Mouse (Mus musculus) midbrain, embryonic 13.5 days (tissue): ENCODE measurements at regions not wholly inside any gene's neighbourhood (a gene's known extent, or its start where the extent isn't known, plus 50 kb on each side); places are given as distances from the start of the nearest gene placed in this dataset.
A peak's percentile ranks its signal among the peaks of the same experiment; 100 is the strongest.
"Not testable (repeated sequence)": the region's sequence is repeated elsewhere in the genome, so short reads cannot be mapped to it uniquely, and the experiment has no call there.

Experiments used
- ATAC-seq: fragments of 200-750 bp; cut with Nextera tagmentation; 2 replicates; pipeline ENCODE4 v1.8.0; 2017; ENCODE audit warnings: mild to moderate bottlenecking, moderate TSS enrichment, moderate library complexity
- H3K27ac ChIP-seq: fragments of 300-500 bp; sonication (generic); 2 replicates; pipeline ENCODE4 v1.5.1; 2015; ENCODE audit warnings: inconsistent platforms, mild to moderate bottlenecking, moderate library complexity
- H3K27me3 ChIP-seq: fragments of 300-500 bp; sonication (generic); 2 replicates; pipeline ENCODE4 v1.6.1; 2015; ENCODE audit warnings: mild to moderate bottlenecking, inconsistent platforms
- H3K36me3 ChIP-seq: fragments of 300-500 bp; sonication (generic); 2 replicates; pipeline ENCODE4 v1.6.1; 2015; ENCODE audit warnings: mild to moderate bottlenecking, inconsistent platforms
- H3K4me1 ChIP-seq: fragments of 300-500 bp; sonication (generic); replicated peaks from 2 replicates; pipeline ENCODE4 v1.6.1; 2015; ENCODE audit warnings: inconsistent platforms
- H3K4me2 ChIP-seq: fragments of 300-500 bp; sonication (generic); replicated peaks from 2 replicates; pipeline ENCODE4 v1.6.1; 2015; ENCODE audit warnings: moderate library complexity, mild to moderate bottlenecking, inconsistent platforms
- H3K4me3 ChIP-seq: fragments of 300-500 bp; sonication (generic); replicated peaks from 2 replicates; pipeline ENCODE4 v1.5.1; 2015; ENCODE audit warnings: mild to moderate bottlenecking, inconsistent platforms
- H3K9ac ChIP-seq: fragments of 300-500 bp; sonication (generic); replicated peaks from 2 replicates; pipeline ENCODE4 v1.6.1; 2015; ENCODE audit warnings: mild to moderate bottlenecking, inconsistent platforms
- H3K9me3 ChIP-seq: fragments of 300-500 bp; sonication (generic); 2 replicates; pipeline ENCODE4 v1.6.1; 2016; ENCODE audit warnings: mild to moderate bottlenecking, inconsistent platforms
- WGBS: fragments of 180-500 bp; shearing (Covaris S2); methylation state at CpG from one replicate; pipeline ENCODE4 v1.1.7; 2015; 5-methylcytosine and 5-hydroxymethylcytosine counted together

DNA sequence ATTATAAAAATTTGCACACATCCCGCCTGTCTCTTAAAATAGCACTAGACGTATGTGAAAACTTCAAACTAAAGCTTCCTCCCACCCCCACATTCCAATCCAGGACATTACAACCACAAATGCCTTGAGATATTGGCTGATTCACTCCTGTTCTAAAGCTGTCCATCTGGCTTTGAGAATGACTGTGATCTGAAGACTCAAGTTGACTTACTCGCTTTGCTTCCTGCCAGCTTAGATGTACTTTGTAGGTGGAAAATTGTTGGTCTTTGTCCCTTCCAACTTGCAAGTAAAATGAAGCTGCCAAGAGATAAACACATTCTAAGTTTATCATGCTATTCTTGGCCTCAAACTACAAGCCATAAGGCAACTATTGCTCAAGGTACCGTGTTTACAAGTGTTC lies 779.7 kb downstream of the Cetn3 start:
- Histone ChIP-seq H3K27ac (no peak overlapping the region), H3K4me1 (no peaks in the 10 kb centered on the region), H3K27me3 (no peaks in the 10 kb centered on the region), H3K4me3 (no peak overlapping the region), H3K9me3 (no peaks in the 10 kb centered on the region), H3K36me3 (no peaks in the 10 kb centered on the region), H3K9ac (no peak overlapping the region), H3K4me2 (no peak overlapping the region)
- WGBS = 92% methylated on average over 4 of the region's 4 CpGs
- ATAC-seq = no peak

DNA sequence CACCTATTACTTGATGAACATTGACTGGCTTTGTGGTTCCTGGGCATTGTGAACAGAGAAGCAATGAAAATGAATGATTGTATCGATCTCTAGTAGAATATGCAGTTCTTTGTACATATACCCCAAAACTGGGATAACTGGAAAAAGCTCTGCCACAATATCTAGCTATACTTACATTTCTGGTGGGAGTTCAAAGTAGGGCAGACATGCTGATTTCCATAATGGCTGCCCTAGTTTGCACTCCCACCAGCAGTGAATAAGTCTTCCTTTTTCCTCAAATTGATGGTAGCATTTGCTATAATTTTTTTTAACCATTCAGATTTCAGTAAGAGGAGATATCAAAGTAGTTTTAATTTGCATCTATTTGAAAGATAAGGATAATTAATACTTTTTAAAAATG lies 788.0 kb downstream of the Cetn3 start:
- no peak overlapping the region for H3K4me3 ChIP-seq
- H3K9ac ChIP-seq = no peak overlapping the region
- H3K4me1 ChIP-seq = no peaks in the 10 kb centered on the region
- H3K27ac ChIP-seq = no peak overlapping the region
- H3K27me3 ChIP-seq = no peaks in the 10 kb centered on the region
- H3K9me3 ChIP-seq = no peaks in the 10 kb centered on the region
- 96% methylated on average over 1 of the region's 1 CpGs for WGBS
- no peaks in the 10 kb centered on the region for H3K36me3 ChIP-seq
- H3K4me2 ChIP-seq = no peak overlapping the region
- no peak for ATAC-seq

DNA sequence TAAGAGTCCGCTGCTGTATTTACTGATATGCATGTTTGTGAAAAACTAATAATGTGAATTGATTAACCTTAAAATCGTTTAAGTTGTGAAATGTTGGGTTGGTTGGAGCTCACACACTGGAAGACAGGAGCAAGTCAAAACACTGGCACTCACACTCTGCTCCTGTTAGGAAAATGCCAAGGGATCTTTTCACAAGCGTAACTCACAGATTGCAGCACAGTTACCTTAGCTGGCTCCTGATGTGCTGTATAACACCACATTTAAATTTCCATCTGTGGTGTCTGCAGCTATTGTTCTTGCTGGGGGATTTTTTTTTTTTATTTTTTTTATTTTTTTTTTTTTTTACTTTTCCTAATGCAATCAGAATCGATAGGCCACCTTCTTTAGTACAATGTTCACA lies 795.1 kb downstream of the Cetn3 start:
- H3K4me2 ChIP-seq = no peak overlapping the region
- H3K4me1 ChIP-seq = no peaks in the 10 kb centered on the region
- no peak overlapping the region for H3K4me3 ChIP-seq
- H3K27ac ChIP-seq = no peak overlapping the region
- 86% methylated on average over 4 of the region's 4 CpGs for WGBS
- no peaks in the 10 kb centered on the region for H3K27me3 ChIP-seq
- ATAC-seq = no peak
- H3K36me3 ChIP-seq = no peaks in the 10 kb centered on the region
- no peaks in the 10 kb centered on the region for H3K9me3 ChIP-seq
- no peak overlapping the region for H3K9ac ChIP-seq

DNA sequence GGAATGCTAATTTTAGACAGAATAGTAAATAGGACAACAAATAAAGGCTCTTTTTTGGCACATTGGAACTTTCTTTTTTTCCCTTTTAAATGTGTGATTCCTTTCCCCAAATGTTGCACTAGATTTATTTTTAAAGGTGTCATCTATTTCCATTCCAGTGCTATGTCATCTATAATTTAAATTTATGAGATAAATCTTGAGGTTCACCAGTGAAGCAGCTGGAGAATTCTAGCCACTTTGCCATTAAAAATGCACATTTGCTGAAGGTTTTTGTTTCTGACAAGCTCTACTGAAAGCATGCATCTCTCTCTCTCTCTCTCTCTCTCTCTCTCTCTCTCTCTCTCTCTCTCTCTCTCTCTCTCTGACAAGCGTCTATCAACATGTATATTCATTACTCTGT lies 803.5 kb downstream of the Cetn3 start:
- Histone ChIP-seq H3K36me3 (no peaks in the 10 kb centered on the region), H3K9me3 (no peaks in the 10 kb centered on the region), H3K27ac (no peak overlapping the region), H3K4me1 (no peaks in the 10 kb centered on the region), H3K4me3 (no peak overlapping the region), H3K4me2 (no peak overlapping the region), H3K9ac (no peak overlapping the region), H3K27me3 (no peaks in the 10 kb centered on the region)
- 73% methylated on average over 1 of the region's 1 CpGs for WGBS
- ATAC-seq = no peak

DNA sequence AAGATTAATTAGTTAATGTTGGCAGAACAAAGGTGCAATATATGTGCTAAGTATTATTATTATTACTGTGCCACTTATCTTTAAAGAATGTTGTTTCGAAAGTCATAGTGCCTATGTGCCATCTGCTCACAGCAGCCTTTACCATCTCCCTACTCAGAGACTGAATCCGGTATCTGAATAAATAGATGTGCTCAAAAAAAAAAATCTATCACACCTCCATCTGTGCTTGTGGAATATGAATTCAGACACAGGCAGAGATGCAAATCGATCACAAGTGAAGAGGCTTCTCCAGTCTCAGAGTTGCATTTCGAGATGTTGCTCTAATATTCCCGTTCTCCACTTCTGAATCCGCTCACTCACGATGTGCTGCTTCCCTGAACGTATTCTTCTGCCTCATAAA lies 811.0 kb downstream of the Cetn3 start:
- no peak overlapping the region for H3K9ac ChIP-seq
- H3K27me3 ChIP-seq = no peaks in the 10 kb centered on the region
- ATAC-seq = no peak
- H3K4me1 ChIP-seq = no peaks in the 10 kb centered on the region
- H3K4me3 ChIP-seq = no peak overlapping the region
- H3K9me3 ChIP-seq = no peaks in the 10 kb centered on the region
- H3K27ac ChIP-seq = no peak overlapping the region
- H3K4me2 ChIP-seq = no peak overlapping the region
- no peaks in the 10 kb centered on the region for H3K36me3 ChIP-seq
- 87% methylated on average over 8 of the region's 8 CpGs for WGBS

DNA sequence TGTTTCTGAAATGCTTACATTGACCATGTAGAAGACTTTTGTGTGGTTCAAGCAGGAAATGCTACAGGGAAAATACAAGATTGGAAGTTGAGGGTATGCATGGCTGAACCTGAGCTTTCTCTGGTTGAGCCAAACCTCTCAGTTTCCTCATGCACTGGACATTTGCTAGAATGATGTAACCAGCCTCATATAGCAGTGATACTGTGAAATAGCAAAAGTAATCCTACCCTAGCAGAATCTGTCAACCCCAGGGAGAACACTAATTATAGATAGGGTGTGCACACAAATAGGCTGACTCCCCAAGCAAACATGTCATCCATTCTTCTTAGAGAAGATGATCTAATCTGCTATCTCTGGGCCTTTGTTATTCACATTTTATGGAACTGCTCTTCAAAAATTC lies 812.7 kb downstream of the Cetn3 start:
- Histone ChIP-seq H3K4me3 (no peak overlapping the region), H3K27me3 (no peaks in the 10 kb centered on the region), H3K4me1 (no peaks in the 10 kb centered on the region), H3K27ac (no peak overlapping the region), H3K4me2 (no peak overlapping the region), H3K9ac (no peak overlapping the region), H3K36me3 (no peaks in the 10 kb centered on the region), H3K9me3 (no peaks in the 10 kb centered on the region)
- ATAC-seq = no peak

DNA sequence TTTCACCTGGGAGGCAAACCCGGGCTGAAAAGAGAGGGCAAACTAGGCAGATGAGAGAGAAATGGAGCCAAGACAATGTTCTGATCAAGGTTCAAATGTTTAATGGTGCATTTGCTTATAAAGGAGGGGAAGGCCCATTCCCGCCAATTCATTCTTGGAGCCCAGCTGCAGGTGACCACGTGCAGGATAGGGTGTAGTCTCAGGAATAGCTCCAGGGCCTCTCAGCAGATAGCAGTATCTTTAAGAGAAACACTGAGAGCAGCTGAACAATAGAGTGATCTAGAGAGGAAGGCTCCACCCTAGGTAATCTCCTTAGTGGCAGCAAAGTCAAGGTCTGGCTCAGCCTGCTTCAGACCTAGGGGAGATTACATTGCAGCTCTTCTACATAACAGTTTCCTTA lies 823.0 kb downstream of the Cetn3 start:
- H3K9ac ChIP-seq, H3K4me2 ChIP-seq, ATAC-seq, H3K4me1 ChIP-seq, H3K4me3 ChIP-seq, H3K9me3 ChIP-seq, H3K36me3 ChIP-seq, H3K27me3 ChIP-seq, H3K27ac ChIP-seq: not testable (repeated sequence)
- WGBS = 64% methylated on average over 3 of the region's 3 CpGs

DNA sequence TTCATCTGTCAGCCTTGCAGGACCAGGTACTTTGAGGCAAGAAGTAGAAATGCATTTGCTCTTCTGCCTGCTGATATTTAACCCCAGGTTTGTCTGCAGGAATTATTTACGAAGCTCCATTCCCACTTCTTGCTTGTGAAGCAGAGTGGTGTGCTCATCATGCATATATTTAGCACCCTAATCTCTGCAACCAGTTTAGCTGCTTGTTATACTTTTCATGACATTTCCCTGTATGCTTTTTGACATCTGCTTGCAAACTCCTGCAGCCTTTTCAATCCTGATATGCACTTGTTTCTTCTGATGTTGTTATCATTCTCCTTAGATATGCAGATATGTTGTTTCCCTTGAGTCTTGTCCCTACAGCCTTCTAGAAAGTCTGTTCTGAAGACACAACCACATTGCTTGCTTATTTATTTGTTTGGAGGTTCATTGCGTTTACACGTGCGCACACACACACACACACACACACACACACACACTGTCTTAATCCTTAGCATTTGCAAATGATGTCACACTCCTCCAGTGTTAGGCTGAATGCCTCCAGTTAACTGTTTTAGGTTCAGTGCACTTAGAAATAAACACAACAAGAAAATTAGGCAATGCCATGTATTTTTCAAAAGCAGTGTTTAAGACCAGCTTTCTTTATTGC lies 836.3 kb downstream of the Cetn3 start:
- Histone ChIP-seq H3K4me3 (no peak overlapping the region), H3K27ac (no peak overlapping the region), H3K36me3 (no peaks in the 10 kb centered on the region), H3K4me2 (no peak overlapping the region), H3K9ac (no peak overlapping the region), H3K27me3 (no peaks in the 10 kb centered on the region), H3K4me1 (peaks cover 24% of the 10 kb centered on the region), H3K9me3 (no peaks in the 10 kb centered on the region)
- 67% methylated on average over 4 of the region's 4 CpGs for WGBS
- ATAC-seq = peak; percentile 13; the same call in 1 of the 2 replicates

DNA sequence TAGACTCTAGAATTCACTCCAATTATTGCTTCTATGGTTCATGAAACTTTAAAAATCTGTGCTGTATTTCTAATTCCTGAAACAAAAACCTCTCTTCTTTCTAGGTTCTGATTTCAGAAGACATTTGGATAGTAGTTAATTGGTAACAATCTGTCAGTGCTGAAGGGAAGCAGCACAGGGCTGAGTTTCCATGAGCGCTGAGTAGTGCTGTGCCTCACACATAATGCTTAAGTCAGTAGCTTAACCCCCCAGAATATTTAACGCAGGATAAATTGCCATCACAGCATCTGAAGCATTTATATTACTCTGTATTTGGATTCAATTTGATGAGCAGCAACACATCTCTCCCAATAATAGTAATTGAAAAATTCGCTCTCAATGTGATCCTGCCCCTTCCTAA lies 837.2 kb downstream of the Cetn3 start:
- H3K36me3 ChIP-seq = no peaks in the 10 kb centered on the region
- H3K4me1 ChIP-seq = peaks cover 24% of the 10 kb centered on the region
- peak; percentile 51; the same call in 1 of the 2 replicates for ATAC-seq
- H3K27ac ChIP-seq = no peak overlapping the region
- no peaks in the 10 kb centered on the region for H3K9me3 ChIP-seq
- no peak overlapping the region for H3K4me2 ChIP-seq
- H3K4me3 ChIP-seq = no peak overlapping the region
- H3K9ac ChIP-seq = no peak overlapping the region
- WGBS = 65% methylated on average over 3 of the region's 3 CpGs
- no peaks in the 10 kb centered on the region for H3K27me3 ChIP-seq

DNA sequence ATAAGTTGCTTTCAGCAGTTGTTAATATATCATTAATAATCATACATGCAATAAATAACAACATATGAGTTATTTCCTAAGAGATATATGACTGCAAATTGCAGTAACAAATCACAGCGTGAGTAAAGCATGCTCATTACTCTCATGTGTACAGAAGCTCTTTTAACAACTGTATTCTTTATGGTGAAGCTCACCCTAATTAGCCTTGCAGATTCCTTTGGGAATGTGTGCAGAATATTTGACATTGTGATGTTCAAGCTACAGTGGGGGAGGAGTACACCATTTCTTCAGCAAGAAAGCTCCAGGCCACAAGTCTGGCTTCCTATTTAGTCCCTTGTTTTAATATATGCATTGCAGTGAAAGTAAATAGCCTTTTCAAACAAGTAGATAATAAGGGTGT lies 837.9 kb downstream of the Cetn3 start:
- Histone ChIP-seq H3K36me3 (no peaks in the 10 kb centered on the region), H3K27ac (no peak overlapping the region), H3K4me2 (no peak overlapping the region), H3K9ac (no peak overlapping the region), H3K4me3 (no peak overlapping the region), H3K27me3 (no peaks in the 10 kb centered on the region), H3K4me1 (peaks cover 24% of the 10 kb centered on the region), H3K9me3 (no peaks in the 10 kb centered on the region)
- ATAC-seq = peak; percentile 92
- 26% methylated on average over 1 of the region's 1 CpGs for WGBS

DNA sequence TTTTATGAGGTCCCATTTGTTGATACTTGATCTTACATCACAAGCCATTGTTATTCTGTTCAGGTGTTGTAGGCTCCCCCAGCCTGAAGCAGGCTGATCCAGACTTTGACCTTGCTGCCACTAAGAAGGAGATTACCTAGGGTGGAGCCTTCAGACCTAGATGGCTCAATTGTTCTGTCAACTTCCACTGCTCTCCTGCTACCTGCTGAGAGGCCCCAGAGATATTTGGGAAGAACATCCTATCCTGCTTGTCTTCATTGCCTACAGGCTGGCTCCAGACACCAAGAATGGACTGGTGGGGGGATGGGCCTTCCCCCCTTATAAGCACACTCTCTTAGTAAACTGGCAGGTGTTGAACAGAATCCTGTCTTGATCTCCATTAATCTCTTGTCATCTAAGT lies 845.9 kb downstream of the Cetn3 start:
- not testable (repeated sequence) for H3K4me2 ChIP-seq, H3K4me1 ChIP-seq, H3K9me3 ChIP-seq, H3K4me3 ChIP-seq, H3K27me3 ChIP-seq, ATAC-seq, H3K27ac ChIP-seq, H3K9ac ChIP-seq, H3K36me3 ChIP-seq
